Mouse (Mus musculus) brown adipose tissue, adult 24 weeks (tissue): ENCODE results near the gene Msx1. TPM values are rescaled to one million over a fixed set of nuclear protein-coding genes. Genes with fewer than 3 reads are reported as not detected.

ENCODE experiments used
- H3K27ac ChIP-seq: fragments of 200-500 bp; replicated peaks from 2 replicates; pipeline ENCODE4 v1.5.1; 2012; ENCODE audit warnings: low read depth, mild to moderate bottlenecking, low read length
- H3K4me1 ChIP-seq: fragments of 200-500 bp; 2 replicates; pipeline ENCODE4 v1.6.1; 2012; ENCODE audit warnings: low read length, mixed read lengths; ENCODE audit not compliant: control insufficient read depth, insufficient read depth, insufficient read length
- H3K4me3 ChIP-seq: fragments of 200-500 bp; 2 replicates; pipeline ENCODE4 v1.5.1; 2012; ENCODE audit warnings: low read depth, mild to moderate bottlenecking, low read length, moderate library complexity; ENCODE audit not compliant: insufficient read depth
- polyA plus RNA-seq: library from polyadenylated mRNA; stranded (reverse); fragments of >200 nt; gene quantifications from 2 replicates; pipeline ENCODE4 v1.2.4, GENCODE M21; 2012; ENCODE audit not compliant: missing spikeins, insufficient read depth, insufficient read length

Msx1 gene
- polyA plus RNA-seq, 1 experiment, result 2.9 TPM

GRCm38 (mm10) chr5:37820689-37821088 lies 3.7 kb downstream of the Msx1 start:
- Histone ChIP-seq H3K4me3 (no peak overlapping the region), H3K4me1 (peaks cover 2% of the 10 kb centered on the region; the same call in 1 of the 2 replicates), H3K27ac (no peak overlapping the region)

- H3K4me1 ChIP-seq, result peaks cover 2% of the 10 kb centered on the region; the same call in 1 of the 2 replicates
- no peak overlapping the region for H3K4me3 ChIP-seq
- no peak overlapping the region for H3K27ac ChIP-seq
These were observed 4.4 kb downstream of the Msx1 start for GRCm38 (mm10) chr5:37819971-37820370.

GRCm38 (mm10) chr5:37819541-37819940 lies 4.8 kb downstream of the Msx1 start:
- Histone ChIP-seq H3K4me1 (peaks cover 2% of the 10 kb centered on the region; the same call in 1 of the 2 replicates), H3K27ac (no peak overlapping the region)

GRCm38 (mm10) chr5:37818533-37819215 lies 5.7 kb downstream of the Msx1 start:
- H3K4me3 ChIP-seq, result no peak overlapping the region
- no peak overlapping the region for H3K27ac ChIP-seq
- peaks cover 2% of the 10 kb centered on the region; the same call in 1 of the 2 replicates for H3K4me1 ChIP-seq

More at GRCm38 (mm10) chr5:37819541-37819940, 4.8 kb downstream of the Msx1 start:
- no peak overlapping the region for H3K4me3 ChIP-seq

GRCm38 (mm10) chr5:37817658-37818532 lies 6.5 kb downstream of the Msx1 start:
- Histone ChIP-seq H3K4me1 (peaks cover 2% of the 10 kb centered on the region; the same call in 1 of the 2 replicates), H3K4me3 (peak overlapping the region; percentile 43; the same call in 1 of the 2 replicates), H3K27ac (no peak overlapping the region)

GRCm38 (mm10) chr5:37816907-37817657 lies 7.3 kb downstream of the Msx1 start:
- H3K4me3 ChIP-seq, result peak overlapping the region; percentile 43
- peaks cover 2% of the 10 kb centered on the region; the same call in 1 of the 2 replicates for H3K4me1 ChIP-seq
- no peak overlapping the region for H3K27ac ChIP-seq

- Histone ChIP-seq H3K4me1 (0 out of 2 replicates have a peak, but pooled peaks cover 2% of the 10 kb centered on the region), H3K4me3 (no peak overlapping the region), H3K27ac (no peak overlapping the region)
These were observed 8.5 kb downstream of the Msx1 start for GRCm38 (mm10) chr5:37815909-37816308.

- H3K4me1 ChIP-seq, result 0 out of 2 replicates have a peak, but pooled peaks cover 2% of the 10 kb centered on the region
- no peak overlapping the region for H3K27ac ChIP-seq
- H3K4me3 ChIP-seq, result no peak overlapping the region
These were observed 10.2 kb downstream of the Msx1 start for GRCm38 (mm10) chr5:37814169-37814568.

- Histone ChIP-seq H3K4me3 (no peak overlapping the region), H3K27ac (no peak overlapping the region), H3K4me1 (no peaks in the 10 kb centered on the region)
These were observed 19.1 kb downstream of the Msx1 start for GRCm38 (mm10) chr5:37805291-37805690.

GRCm38 (mm10) chr5:37804512-37805118 lies 19.8 kb downstream of the Msx1 start:
- Histone ChIP-seq H3K27ac (no peak overlapping the region), H3K4me3 (no peak overlapping the region)

GRCm38 (mm10) chr5:37797251-37797650 lies 27.1 kb downstream of the Msx1 start:
- Histone ChIP-seq H3K4me3 (no peak overlapping the region), H3K27ac (0 out of 2 replicates have a peak overlapping the region, but pooled peaks have one; percentile 15), H3K4me1 (no peaks in the 10 kb centered on the region)

More at GRCm38 (mm10) chr5:37804512-37805118, 19.8 kb downstream of the Msx1 start:
- H3K4me1 ChIP-seq, result no peaks in the 10 kb centered on the region

- no peaks in the 10 kb centered on the region for H3K4me1 ChIP-seq
- no peak overlapping the region for H3K27ac ChIP-seq
- no peak overlapping the region for H3K4me3 ChIP-seq
These were observed 27.6 kb downstream of the Msx1 start for GRCm38 (mm10) chr5:37796751-37797150.

- no peak overlapping the region for H3K4me3 ChIP-seq
- H3K4me1 ChIP-seq, result no peaks in the 10 kb centered on the region
- H3K27ac ChIP-seq, result no peak overlapping the region
These were observed 28.7 kb downstream of the Msx1 start for GRCm38 (mm10) chr5:37795691-37796090.

- H3K27ac ChIP-seq, result no peak overlapping the region
- no peak overlapping the region for H3K4me3 ChIP-seq
- H3K4me1 ChIP-seq, result no peaks in the 10 kb centered on the region
These were observed 32.2 kb downstream of the Msx1 start for GRCm38 (mm10) chr5:37792154-37792553.
